Mouse (Mus musculus): ENCODE results near the gene Nfib. TPM values are rescaled to one million over a fixed set of nuclear protein-coding genes. Genes with fewer than 3 reads are reported as not detected.

The Nfib gene
- polyA plus RNA-seq, 1 experiment from 2014 or later = 31.8 TPM

GRCm38 (mm10) chr4:82480635-82481034 lies 224.9 kb downstream of the Nfib start:
- 89% methylated on average over 9 of the region's 9 CpGs for WGBS
- H3K9ac ChIP-seq (ENCODE audit: low read length) = no peak overlapping the region
- H3K4me1 ChIP-seq (ENCODE audit: control insufficient read depth, insufficient read depth, low read length) = peaks cover 5% of the 10 kb centered on the region; the same call in 1 of the 2 replicates
- H3K9me3 ChIP-seq (ENCODE audit: control insufficient read depth, low read length) = no peaks in the 10 kb centered on the region
- no peak overlapping the region for H3K4me3 ChIP-seq (ENCODE audit: low read depth, low read length)
- ATAC-seq (ENCODE audit: insufficient number of reproducible peaks, low FRiP score, low TSS enrichment, low read depth) (no peak), DNase-seq (ENCODE audit: low spot score) (no peak)
- no peaks in the 10 kb centered on the region for H3K27me3 ChIP-seq (ENCODE audit: control insufficient read depth, insufficient read depth, low read length)
- no peak overlapping the region for H3K4me2 ChIP-seq (ENCODE audit: low read depth, severe bottlenecking)
- H3K36me3 ChIP-seq (ENCODE audit: control insufficient read depth, insufficient read depth, low read length) = no peaks in the 10 kb centered on the region
- no peak overlapping the region for H3K27ac ChIP-seq (replicated peaks; ENCODE audit: low read depth, low read length)

DNA sequence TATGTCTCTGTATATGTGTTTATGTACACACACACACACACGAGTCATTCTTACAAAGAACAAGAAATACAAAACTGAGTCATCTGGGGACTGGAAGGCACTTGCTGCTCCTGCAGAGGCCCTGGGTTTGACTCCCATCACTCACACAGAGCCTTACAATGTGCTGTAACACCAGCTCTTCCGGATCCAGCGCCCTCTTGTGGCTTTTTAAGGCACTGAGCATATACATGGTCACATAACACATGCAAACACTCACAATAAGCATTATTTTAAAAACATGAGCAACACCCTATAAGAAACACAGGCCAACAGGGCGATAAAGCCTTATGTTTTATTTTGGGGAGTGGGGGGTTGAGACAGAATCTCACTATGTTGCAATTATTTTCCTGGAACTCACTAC lies 226.2 kb downstream of the Nfib start:
- DNase-seq (ENCODE audit: low spot score) (no peak), ATAC-seq (ENCODE audit: insufficient number of reproducible peaks, low FRiP score, low TSS enrichment, low read depth) (no peak)
- H3K9ac ChIP-seq (ENCODE audit: low read length) = no peak overlapping the region
- H3K4me3 ChIP-seq (ENCODE audit: low read depth, low read length) = no peak overlapping the region
- H3K27ac ChIP-seq (replicated peaks; ENCODE audit: low read depth, low read length) = no peak overlapping the region
- H3K4me1 ChIP-seq (ENCODE audit: control insufficient read depth, insufficient read depth, low read length) = peaks cover 11% of the 10 kb centered on the region; the same call in 1 of the 2 replicates
- H3K27me3 ChIP-seq (ENCODE audit: control insufficient read depth, insufficient read depth, low read length) = no peaks in the 10 kb centered on the region
- no peaks in the 10 kb centered on the region for H3K36me3 ChIP-seq (ENCODE audit: control insufficient read depth, insufficient read depth, low read length)
- 65% methylated on average over 4 of the region's 4 CpGs for WGBS
- no peaks in the 10 kb centered on the region for H3K9me3 ChIP-seq (ENCODE audit: control insufficient read depth, low read length)
- no peak overlapping the region for H3K4me2 ChIP-seq (ENCODE audit: low read depth, severe bottlenecking)

DNA sequence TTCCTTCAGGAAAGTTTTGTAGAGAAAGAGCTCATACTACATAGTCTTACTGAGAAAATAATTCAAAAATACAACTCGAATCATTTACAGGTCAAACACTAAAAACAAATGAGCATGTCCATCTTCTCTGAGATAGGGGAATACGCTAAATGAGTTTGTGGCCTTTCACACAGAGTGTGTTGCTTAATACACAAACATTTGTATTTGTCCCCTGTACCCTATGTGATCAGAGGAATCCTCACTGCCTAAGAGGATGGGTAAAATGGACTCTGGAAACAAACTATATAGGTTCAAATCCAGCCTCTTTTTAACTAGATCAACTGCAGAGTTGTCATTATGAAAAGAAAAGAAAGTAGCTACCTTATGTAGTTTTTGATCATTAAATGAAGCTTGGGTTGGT lies 227.8 kb downstream of the Nfib start:
- peaks cover 14% of the 10 kb centered on the region; the same call in 1 of the 2 replicates for H3K4me1 ChIP-seq (ENCODE audit: control insufficient read depth, insufficient read depth, low read length)
- no peak for ATAC-seq (ENCODE audit: insufficient number of reproducible peaks, low FRiP score, low TSS enrichment, low read depth)
- DNase-seq (ENCODE audit: low spot score) = no peak
- no peak overlapping the region for H3K4me3 ChIP-seq (ENCODE audit: low read depth, low read length)
- no peak overlapping the region for H3K27ac ChIP-seq (replicated peaks; ENCODE audit: low read depth, low read length)
- 90% methylated on average over 2 of the region's 2 CpGs for WGBS
- no peaks in the 10 kb centered on the region for H3K36me3 ChIP-seq (ENCODE audit: control insufficient read depth, insufficient read depth, low read length)
- no peak overlapping the region for H3K9ac ChIP-seq (ENCODE audit: low read length)
- H3K27me3 ChIP-seq (ENCODE audit: control insufficient read depth, insufficient read depth, low read length) = no peaks in the 10 kb centered on the region
- no peaks in the 10 kb centered on the region for H3K9me3 ChIP-seq (ENCODE audit: control insufficient read depth, low read length)
- no peak overlapping the region for H3K4me2 ChIP-seq (ENCODE audit: low read depth, severe bottlenecking)

DNA sequence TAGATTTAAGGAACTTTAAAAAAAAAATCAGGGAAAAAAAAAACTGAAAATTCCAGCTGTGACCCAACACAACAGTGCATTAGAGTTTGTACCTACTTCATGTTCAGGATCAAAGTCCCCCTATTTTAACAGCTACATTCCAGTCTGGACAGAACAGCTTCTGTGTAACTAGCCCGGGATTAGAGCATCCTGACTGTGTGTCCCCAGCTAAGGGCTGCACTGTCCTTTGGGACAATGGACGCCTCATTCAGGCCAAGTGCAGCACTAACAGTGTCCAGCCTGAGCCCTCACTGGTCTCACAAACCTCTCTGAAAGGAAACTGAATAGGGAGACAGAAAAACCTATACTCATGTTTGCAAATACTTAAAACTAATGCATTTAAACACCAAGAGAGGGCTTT lies 229.1 kb downstream of the Nfib start:
- no peaks in the 10 kb centered on the region for H3K36me3 ChIP-seq (ENCODE audit: control insufficient read depth, insufficient read depth, low read length)
- ATAC-seq (ENCODE audit: insufficient number of reproducible peaks, low FRiP score, low TSS enrichment, low read depth) = no peak
- no peak overlapping the region for H3K27ac ChIP-seq (replicated peaks; ENCODE audit: low read depth, low read length)
- DNase-seq (ENCODE audit: low spot score) = no peak
- 61% methylated on average over 2 of the region's 2 CpGs for WGBS
- H3K4me1 ChIP-seq (ENCODE audit: control insufficient read depth, insufficient read depth, low read length) = peaks cover 14% of the 10 kb centered on the region; the same call in 1 of the 2 replicates
- H3K9ac ChIP-seq (ENCODE audit: low read length) = no peak overlapping the region
- H3K9me3 ChIP-seq (ENCODE audit: control insufficient read depth, low read length) = no peaks in the 10 kb centered on the region
- no peaks in the 10 kb centered on the region for H3K27me3 ChIP-seq (ENCODE audit: control insufficient read depth, insufficient read depth, low read length)
- H3K4me3 ChIP-seq (ENCODE audit: low read depth, low read length) = no peak overlapping the region
- H3K4me2 ChIP-seq (ENCODE audit: low read depth, severe bottlenecking) = no peak overlapping the region

GRCm38 (mm10) chr4:82474334-82474733 lies 231.2 kb downstream of the Nfib start:
- peaks cover 14% of the 10 kb centered on the region; the same call in 1 of the 2 replicates for H3K4me1 ChIP-seq (ENCODE audit: control insufficient read depth, insufficient read depth, low read length)
- DNase-seq (ENCODE audit: low spot score) = no peak
- no peaks in the 10 kb centered on the region for H3K36me3 ChIP-seq (ENCODE audit: control insufficient read depth, insufficient read depth, low read length)
- H3K4me3 ChIP-seq (ENCODE audit: low read depth, low read length) = no peak overlapping the region
- H3K9me3 ChIP-seq (ENCODE audit: control insufficient read depth, low read length) = no peaks in the 10 kb centered on the region
- H3K4me2 ChIP-seq (ENCODE audit: low read depth, severe bottlenecking) = no peak overlapping the region
- H3K9ac ChIP-seq (ENCODE audit: low read length) = no peak overlapping the region
- ATAC-seq (ENCODE audit: insufficient number of reproducible peaks, low FRiP score, low TSS enrichment, low read depth) = no peak
- H3K27ac ChIP-seq (replicated peaks; ENCODE audit: low read depth, low read length) = no peak overlapping the region
- no peaks in the 10 kb centered on the region for H3K27me3 ChIP-seq (ENCODE audit: control insufficient read depth, insufficient read depth, low read length)
- WGBS = 51% methylated on average over 5 of the region's 5 CpGs

DNA sequence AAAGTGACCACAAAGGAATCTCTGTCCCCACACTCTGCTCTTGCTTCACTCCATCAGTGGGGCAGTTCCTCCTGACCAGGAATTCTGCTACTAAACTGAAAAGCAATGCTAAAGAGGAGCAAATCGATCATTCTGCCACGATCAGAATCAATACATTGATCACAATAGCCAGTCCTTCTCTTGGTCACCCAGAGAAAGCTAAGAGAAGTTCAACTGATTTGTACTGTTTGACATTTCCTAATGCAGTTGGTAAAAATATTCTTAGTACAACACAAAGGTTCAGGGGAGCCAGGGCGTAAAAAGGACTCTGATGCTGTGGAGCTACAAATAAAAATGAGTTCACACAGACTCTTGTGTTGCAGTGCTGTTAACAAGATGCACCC lies 234.6 kb downstream of the Nfib start:
- WGBS = 90% methylated on average over 3 of the region's 3 CpGs
- H3K4me1 ChIP-seq (ENCODE audit: control insufficient read depth, insufficient read depth, low read length) = peaks cover 14% of the 10 kb centered on the region; the same call in 1 of the 2 replicates
- H3K9me3 ChIP-seq (ENCODE audit: control insufficient read depth, low read length) = no peaks in the 10 kb centered on the region
- DNase-seq (ENCODE audit: low spot score) = no peak
- H3K36me3 ChIP-seq (ENCODE audit: control insufficient read depth, insufficient read depth, low read length) = no peaks in the 10 kb centered on the region
- H3K27ac ChIP-seq (replicated peaks; ENCODE audit: low read depth, low read length) = no peak overlapping the region
- no peaks in the 10 kb centered on the region for H3K27me3 ChIP-seq (ENCODE audit: control insufficient read depth, insufficient read depth, low read length)
- ATAC-seq (ENCODE audit: insufficient number of reproducible peaks, low FRiP score, low TSS enrichment, low read depth) = no peak
- no peak overlapping the region for H3K4me2 ChIP-seq (ENCODE audit: low read depth, severe bottlenecking)
- no peak overlapping the region for H3K4me3 ChIP-seq (ENCODE audit: low read depth, low read length)
- no peak overlapping the region for H3K9ac ChIP-seq (ENCODE audit: low read length)

DNA sequence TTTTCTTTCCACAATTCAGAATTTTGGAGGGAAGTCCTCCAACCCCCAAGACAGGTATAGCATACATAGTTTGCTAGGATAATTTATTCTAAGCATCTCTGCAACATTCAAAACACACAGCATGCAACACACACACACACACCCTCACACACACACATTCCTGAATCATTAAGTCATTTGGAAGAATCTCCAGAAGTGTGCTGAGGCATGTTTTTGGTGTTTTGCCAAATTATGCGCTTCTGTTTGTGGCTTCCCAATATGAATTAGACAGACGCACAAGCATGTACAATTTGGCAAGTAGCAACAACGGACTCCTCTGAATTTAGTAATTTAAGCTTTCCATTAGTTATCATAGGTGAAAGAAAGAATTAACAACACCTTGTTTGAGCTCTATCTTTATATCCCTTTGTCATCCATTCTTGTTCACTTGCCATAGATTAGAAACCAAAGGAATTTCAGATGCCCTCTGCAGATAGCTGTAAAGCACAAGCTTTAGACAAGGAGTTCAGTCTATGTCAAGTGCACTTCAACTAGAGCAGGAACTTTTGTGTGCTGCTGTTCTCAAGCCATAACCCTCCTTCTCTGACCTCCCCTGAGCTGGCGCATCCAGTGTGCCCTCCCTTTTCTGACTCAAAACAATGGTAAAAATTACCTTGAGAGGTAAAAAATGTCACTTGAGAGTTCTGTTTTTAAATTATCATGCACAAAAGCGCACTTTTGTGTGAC lies 235.2 kb downstream of the Nfib start:
- peaks cover 9% of the 10 kb centered on the region; the same call in 1 of the 2 replicates for H3K4me1 ChIP-seq (ENCODE audit: control insufficient read depth, insufficient read depth, low read length)
- ATAC-seq (ENCODE audit: insufficient number of reproducible peaks, low FRiP score, low TSS enrichment, low read depth) (no peak), DNase-seq (ENCODE audit: low spot score) (no peak)
- WGBS = 93% methylated on average over 5 of the region's 5 CpGs
- no peaks in the 10 kb centered on the region for H3K9me3 ChIP-seq (ENCODE audit: control insufficient read depth, low read length)
- no peak overlapping the region for H3K27ac ChIP-seq (replicated peaks; ENCODE audit: low read depth, low read length)
- H3K4me3 ChIP-seq (ENCODE audit: low read depth, low read length) = no peak overlapping the region
- H3K4me2 ChIP-seq (ENCODE audit: low read depth, severe bottlenecking) = no peak overlapping the region
- no peaks in the 10 kb centered on the region for H3K36me3 ChIP-seq (ENCODE audit: control insufficient read depth, insufficient read depth, low read length)
- no peaks in the 10 kb centered on the region for H3K27me3 ChIP-seq (ENCODE audit: control insufficient read depth, insufficient read depth, low read length)
- no peak overlapping the region for H3K9ac ChIP-seq (ENCODE audit: low read length)

DNA sequence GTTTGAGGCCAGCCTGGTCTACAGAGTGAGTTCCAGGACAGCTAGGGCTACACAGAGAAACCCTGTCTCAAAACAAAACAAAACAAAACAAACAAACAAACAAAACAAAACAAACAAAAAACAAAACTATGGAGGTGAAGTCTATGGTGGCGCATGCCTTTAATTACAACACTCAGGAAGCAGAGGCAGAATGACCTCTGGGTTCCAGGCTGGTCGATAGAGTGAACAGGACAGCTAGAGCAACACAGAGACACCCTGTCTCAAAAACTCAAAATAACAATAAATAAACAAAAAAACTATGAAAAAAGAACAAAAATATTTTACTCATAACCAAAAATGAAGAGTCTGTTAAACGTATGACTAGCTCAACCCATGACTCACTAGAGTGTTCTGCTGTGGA lies 236.6 kb downstream of the Nfib start:
- H3K36me3 ChIP-seq (ENCODE audit: control insufficient read depth, insufficient read depth, low read length) = no peaks in the 10 kb centered on the region
- no peak overlapping the region for H3K4me2 ChIP-seq (ENCODE audit: low read depth, severe bottlenecking)
- H3K4me3 ChIP-seq (ENCODE audit: low read depth, low read length) = no peak overlapping the region
- WGBS = 83% methylated on average over 3 of the region's 3 CpGs
- peaks cover 10% of the 10 kb centered on the region for H3K4me1 ChIP-seq (ENCODE audit: control insufficient read depth, insufficient read depth, low read length)
- ATAC-seq (ENCODE audit: insufficient number of reproducible peaks, low FRiP score, low TSS enrichment, low read depth) (no peak), DNase-seq (ENCODE audit: low spot score) (no peak)
- H3K9ac ChIP-seq (ENCODE audit: low read length) = no peak overlapping the region
- H3K27me3 ChIP-seq (ENCODE audit: control insufficient read depth, insufficient read depth, low read length) = no peaks in the 10 kb centered on the region
- H3K27ac ChIP-seq (replicated peaks; ENCODE audit: low read depth, low read length) = no peak overlapping the region
- no peaks in the 10 kb centered on the region for H3K9me3 ChIP-seq (ENCODE audit: control insufficient read depth, low read length)

- H3K9me3 ChIP-seq (ENCODE audit: control insufficient read depth, low read length) = no peaks in the 10 kb centered on the region
- DNase-seq (ENCODE audit: low spot score) = no peak
- no peak overlapping the region for H3K4me2 ChIP-seq (ENCODE audit: low read depth, severe bottlenecking)
- H3K4me1 ChIP-seq (ENCODE audit: control insufficient read depth, insufficient read depth, low read length) = peaks cover 14% of the 10 kb centered on the region
- ATAC-seq (ENCODE audit: insufficient number of reproducible peaks, low FRiP score, low TSS enrichment, low read depth) = no peak
- WGBS = 79% methylated on average over 8 of the region's 8 CpGs
- H3K27me3 ChIP-seq (ENCODE audit: control insufficient read depth, insufficient read depth, low read length) = no peaks in the 10 kb centered on the region
- no peak overlapping the region for H3K4me3 ChIP-seq (ENCODE audit: low read depth, low read length)
- H3K9ac ChIP-seq (ENCODE audit: low read length) = no peak overlapping the region
- H3K36me3 ChIP-seq (ENCODE audit: control insufficient read depth, insufficient read depth, low read length) = no peaks in the 10 kb centered on the region
- H3K27ac ChIP-seq (replicated peaks; ENCODE audit: low read depth, low read length) = no peak overlapping the region
Observed at GRCm38 (mm10) chr4:82466717-82467116, 238.8 kb downstream of the Nfib start.

All from limb, embryonic 11.5 days (tissue).